Mouse (Mus musculus) CH12.LX (cell line): ENCODE measurements around the gene Vstm2l. TPM values are rescaled to one million over a fixed set of nuclear protein-coding genes. Genes with fewer than 3 reads are reported as not detected.

Experiments
- DNase-seq: peaks from one replicate; pipeline ENCODE4 v3.0.0-alpha.2; 2013; ENCODE audit errors: extremely low read depth
- H3K27ac ChIP-seq: 2 replicates; pipeline ENCODE4 v1.5.1; 2012; ENCODE audit warnings: low read depth, mild to moderate bottlenecking, control low read depth, moderate library complexity; ENCODE audit not compliant: insufficient read depth
- H3K27me3 ChIP-seq: replicated peaks from 2 replicates; pipeline ENCODE3; 2012; ENCODE audit warnings: inconsistent platforms
- H3K36me3 ChIP-seq, 2 experiments: replicated peaks in 1 of 2; 2 replicates each; pipeline versions ENCODE3 to v1.6.1; 2012; ENCODE audit warnings: inconsistent platforms in 1 of 2, low read length in 1 of 2, mild to moderate bottlenecking in 1 of 2, mixed read lengths in 1 of 2, moderate library complexity in 1 of 2; ENCODE audit not compliant: control insufficient read depth in 1 of 2, insufficient read depth in 1 of 2
- H3K4me1 ChIP-seq, 2 experiments: 2 replicates each; pipeline ENCODE4 v1.6.1; 2012; ENCODE audit warnings: inconsistent platforms in 1 of 2, moderate library complexity in 1 of 2; ENCODE audit not compliant: insufficient read depth in 2 of 2, control insufficient read depth in 1 of 2
- H3K4me2 ChIP-seq: 2 replicates; pipeline ENCODE4 v1.6.1; 2012; ENCODE audit warnings: low read depth, mild to moderate bottlenecking, control low read depth; ENCODE audit not compliant: poor library complexity, insufficient read depth, severe bottlenecking
- H3K4me3 ChIP-seq, 3 experiments: fragments of 150-350 bp in 1 of 3; sonication (generic) in 1 of 3; replicated peaks in 1 of 3; 2 replicates each; pipeline versions ENCODE3 to v1.5.1; 2011 to 2012; ENCODE audit warnings: low read depth in 2 of 3, low read length in 2 of 3, mild to moderate bottlenecking in 2 of 3, moderate library complexity in 2 of 3, control low read depth in 1 of 3, improper control_type of control experiment in 1 of 3, inconsistent platforms in 1 of 3, mixed read lengths in 1 of 3; ENCODE audit not compliant: poor library complexity in 1 of 3
- H3K79me2 ChIP-seq: replicated peaks from 2 replicates; pipeline ENCODE4 v1.6.1; 2012; ENCODE audit warnings: mild to moderate bottlenecking, moderate library complexity; ENCODE audit not compliant: control insufficient read depth, poor library complexity, insufficient read depth, severe bottlenecking; ENCODE audit errors: extremely low read depth
- H3K9ac ChIP-seq: 2 replicates; pipeline ENCODE4 v1.6.1; 2012; ENCODE audit warnings: low read depth, mild to moderate bottlenecking, control low read depth, moderate library complexity; ENCODE audit not compliant: insufficient read depth
- H3K9me3 ChIP-seq: replicated peaks from 2 replicates; pipeline ENCODE3; 2012; ENCODE audit warnings: low read length, inconsistent platforms, mixed read lengths
- CHD2 ChIP-seq: IDR thresholded peaks from 2 replicates; pipeline ENCODE4 v1.6.1; 2011; ENCODE audit warnings: low read length, improper control_type of control experiment
- CTCF ChIP-seq, 2 experiments: IDR thresholded peaks in 1 of 2; conservative IDR thresholded peaks in 1 of 2; 2 replicates each; pipeline ENCODE4 v1.5.1; 2011 to 2012; ENCODE audit warnings: low read depth in 2 of 2, low read length in 2 of 2, improper control_type of control experiment in 1 of 2, inconsistent platforms in 1 of 2, mild to moderate bottlenecking in 1 of 2, moderate library complexity in 1 of 2
- ELF1 ChIP-seq: IDR thresholded peaks from 2 replicates; pipeline ENCODE4 v1.6.1; 2014; ENCODE audit warnings: low read depth, mild to moderate bottlenecking, inconsistent platforms, low read length, improper control_type of control experiment
- HCFC1 ChIP-seq: IDR thresholded peaks from 2 replicates; pipeline ENCODE4 v1.6.1; 2012; ENCODE audit warnings: low read depth, mild to moderate bottlenecking, inconsistent platforms, low read length, improper control_type of control experiment
- IRF4 ChIP-seq: IDR thresholded peaks from 2 replicates; pipeline ENCODE4 v1.6.1; 2014; ENCODE audit warnings: low read depth, mild to moderate bottlenecking, inconsistent platforms, low read length, improper control_type of control experiment
- JUN ChIP-seq: IDR thresholded peaks from 2 replicates; pipeline ENCODE4 v1.6.1; 2011; ENCODE audit warnings: low read depth, mild to moderate bottlenecking, low read length, improper control_type of control experiment, moderate library complexity; ENCODE audit not compliant: insufficient read depth
- JUND ChIP-seq: conservative IDR thresholded peaks from 2 replicates; pipeline ENCODE4 v1.6.1; 2011; ENCODE audit warnings: low read depth, low read length, improper control_type of control experiment
- MAFK ChIP-seq: IDR thresholded peaks from 2 replicates; pipeline ENCODE4 v1.6.1; 2011; ENCODE audit warnings: low read length, improper control_type of control experiment; ENCODE audit not compliant: insufficient replicate concordance
- MAX ChIP-seq: IDR thresholded peaks from 2 replicates; pipeline ENCODE4 v1.6.1; 2011; ENCODE audit warnings: low read length, improper control_type of control experiment
- MXI1 ChIP-seq: IDR thresholded peaks from 2 replicates; pipeline ENCODE4 v1.6.1; 2011; ENCODE audit warnings: mild to moderate bottlenecking, low read depth, low read length, improper control_type of control experiment
- NELFE ChIP-seq: IDR thresholded peaks from 2 replicates; pipeline ENCODE4 v1.6.1; 2011; ENCODE audit warnings: low read depth, low read length, improper control_type of control experiment
- NRF1 ChIP-seq: IDR thresholded peaks from 2 replicates; pipeline ENCODE4 v1.6.1; 2014; ENCODE audit warnings: low read depth, mild to moderate bottlenecking, inconsistent platforms, low read length, improper control_type of control experiment, moderate library complexity
- POLR2A ChIP-seq: IDR thresholded peaks from 2 replicates; pipeline ENCODE4 v1.6.1; 2011; ENCODE audit warnings: low read depth, mild to moderate bottlenecking, improper control_type of control experiment, low read length
- RAD21 ChIP-seq: IDR thresholded peaks from 2 replicates; pipeline ENCODE4 v1.6.1; 2011; ENCODE audit warnings: low read depth, mild to moderate bottlenecking, low read length, improper control_type of control experiment, moderate library complexity
- SMC3 ChIP-seq: IDR thresholded peaks from 2 replicates; pipeline ENCODE4 v1.6.1; 2011; ENCODE audit warnings: low read depth, low read length, improper control_type of control experiment
- TBP ChIP-seq: conservative IDR thresholded peaks from 2 replicates; pipeline ENCODE4 v1.6.1; 2011; ENCODE audit warnings: low read depth, low read length, improper control_type of control experiment
- TCF12 ChIP-seq: IDR thresholded peaks from 2 replicates; pipeline ENCODE4 v1.6.1; 2014; ENCODE audit warnings: low read depth, mild to moderate bottlenecking, inconsistent platforms, low read length, improper control_type of control experiment
- USF2 ChIP-seq: conservative IDR thresholded peaks from 2 replicates; pipeline ENCODE4 v1.6.1; 2011; ENCODE audit warnings: low read depth, low read length, improper control_type of control experiment
- ZMIZ1 ChIP-seq: IDR thresholded peaks from 2 replicates; pipeline ENCODE4 v1.6.1; 2012; ENCODE audit warnings: low read depth, mild to moderate bottlenecking, inconsistent platforms, low read length, improper control_type of control experiment
- ZNF384 ChIP-seq: IDR thresholded peaks from 2 replicates; pipeline ENCODE4 v1.6.1; 2012; ENCODE audit warnings: low read depth, low read length, improper control_type of control experiment, inconsistent platforms
- dilution Hi-C: fragments of 300-500 bp; cut with MboI; formaldehyde crosslinking; loops from 2 replicates; pipeline ENCODE4 v1.14.3; 2020; ENCODE audit warnings: low sequenced_read_pairs; ENCODE audit not compliant: extremely low pct_unique_long_range_greater_than_20kb, extremely low pct_ligation_motif_present
- in situ Hi-C: fragments of 300-500 bp; cut with MboI; formaldehyde crosslinking; loops from 3 replicates; pipeline ENCODE4 v1.14.3; 2019; ENCODE audit warnings: low sequenced_read_pairs, low pct_ligation_motif_present, low pct_unique_long_range_greater_than_20kb, mixed read lengths
- polyA plus RNA-seq: library from polyadenylated mRNA; unstranded; fragments of >175 nt; gene quantifications from 2 replicates; pipeline ENCODE4 v1.2.1, GENCODE M21; 2012; ENCODE audit warnings: low read depth; ENCODE audit not compliant: insufficient read length
- total RNA-seq, 2 experiments: library from RNA; depleted of rRNA; stranded (reverse); fragments of 300-350 nt in 1 of 2; fragments of >200 nt in 1 of 2; gene quantifications; 2 replicates each; pipeline ENCODE4 v1.2.3; 2012 to 2014

Gene Vstm2l
- total and polyA plus RNA-seq, 3 experiments: not detected

DNA sequence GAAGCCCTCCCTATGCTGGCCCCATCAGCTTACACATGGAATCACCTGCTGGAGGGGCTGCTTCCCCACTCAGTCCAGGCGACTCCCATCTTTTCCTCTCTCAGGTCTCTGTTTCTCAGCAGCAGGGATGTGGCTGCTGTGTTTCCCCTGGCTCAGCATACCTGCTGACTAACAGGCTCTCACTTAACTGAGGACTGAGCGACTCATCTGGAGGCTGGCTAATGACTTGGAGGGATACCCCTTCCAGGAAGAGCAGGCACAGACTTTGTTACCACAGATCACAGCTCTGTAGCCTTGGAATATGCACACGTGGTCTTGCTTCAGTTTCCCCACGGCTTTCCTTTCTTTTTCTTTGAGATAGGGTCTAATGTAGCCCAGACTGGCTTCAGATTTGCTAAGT lies 68.8 kb downstream of the Vstm2l start:
- Histone ChIP-seq H3K27me3 (no peaks in the 10 kb centered on the region), H3K4me1 (peaks cover 0 to 14% of the 10 kb centered on the region in 2 experiments; a peak in 1 of 4 replicates), H3K79me2 (no peaks in the 10 kb centered on the region), H3K9me3 (no peaks in the 10 kb centered on the region), H3K27ac (no peak overlapping the region), H3K9ac (no peak overlapping the region)
- in situ Hi-C loops: loop anchor here (10.0 kb wide), 1 partner anchor 348 kb away; no protein-coding TSS in a partner anchor
- DNase-seq: no peak
- dilution Hi-C loops: no loop called here
- TF ChIP-seq HCFC1 (no peak), CHD2 (no peak), POLR2A (no peak)
- TF ChIP-seq, all 38 proteins: peak for 0
- Histone ChIP-seq H3K36me3 (peaks cover 27 to 84% of the 10 kb centered on the region in 2 experiments), H3K4me2 (no peak overlapping the region), H3K4me3 (no peak overlapping the region)

DNA sequence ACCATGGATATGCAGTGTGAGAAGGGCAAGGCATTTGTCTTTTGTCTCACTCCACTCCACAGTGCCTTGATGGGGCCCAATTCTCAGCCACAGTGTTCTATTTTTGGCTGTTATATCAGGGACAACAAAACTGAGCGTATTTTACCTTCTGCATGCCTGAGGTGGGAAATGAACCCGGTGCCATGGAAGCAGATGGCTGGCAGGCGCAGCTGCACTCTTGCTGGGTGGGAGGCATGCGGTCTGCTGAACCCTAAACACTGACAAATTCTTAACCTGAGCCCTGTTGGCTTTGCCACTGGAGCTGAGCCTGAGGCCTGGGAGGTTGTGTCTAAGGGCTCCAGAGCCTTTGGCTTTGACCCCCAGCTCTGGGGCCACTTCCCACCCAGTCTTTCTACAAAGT lies 71.2 kb downstream of the Vstm2l start:
- H3K27ac ChIP-seq: no peak overlapping the region
- H3K9ac ChIP-seq: no peak overlapping the region
- in situ Hi-C loops: loop anchor here (10.0 kb wide), 1 partner anchor 351 kb away; no protein-coding TSS in a partner anchor
- peaks cover 46 to 95% of the 10 kb centered on the region in 2 experiments for H3K36me3 ChIP-seq
- H3K4me2 ChIP-seq: no peak overlapping the region
- H3K27me3 ChIP-seq: no peaks in the 10 kb centered on the region
- no peak overlapping the region for H3K4me3 ChIP-seq
- H3K9me3 ChIP-seq: no peaks in the 10 kb centered on the region
- dilution Hi-C loops: no loop called here
- no peak for DNase-seq
- peaks cover 0 to 14% of the 10 kb centered on the region in 2 experiments; a peak in 1 of 4 replicates for H3K4me1 ChIP-seq
- no peaks in the 10 kb centered on the region for H3K79me2 ChIP-seq
- TF ChIP-seq TBP (no peak), NELFE (no peak), MAX (no peak), ZNF384 (no peak), HCFC1 (no peak)

DNA sequence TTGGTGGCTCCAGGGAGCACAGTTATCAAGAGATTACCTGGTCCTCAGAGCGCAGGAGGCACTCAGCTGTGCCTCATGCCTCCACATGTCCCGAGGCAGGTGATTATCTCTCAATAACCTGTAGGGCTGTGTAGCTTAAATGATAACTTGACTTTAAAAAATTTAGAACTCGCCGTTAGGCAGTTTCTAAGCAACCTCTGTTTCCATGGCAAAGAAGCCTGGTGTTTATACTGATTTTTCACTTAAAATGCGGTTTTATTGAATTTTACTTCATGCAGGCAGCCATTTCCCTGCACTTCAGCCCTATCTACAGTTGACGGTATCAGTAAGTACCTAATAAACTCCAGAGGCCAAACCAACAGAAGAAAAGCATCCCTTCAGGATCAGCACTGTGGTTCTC lies 71.8 kb downstream of the Vstm2l start:
- H3K36me3 ChIP-seq: peaks cover 51 to 95% of the 10 kb centered on the region in 2 experiments
- dilution Hi-C loops: no loop called here
- H3K79me2 ChIP-seq: no peaks in the 10 kb centered on the region
- H3K9me3 ChIP-seq: no peaks in the 10 kb centered on the region
- H3K9ac ChIP-seq: no peak overlapping the region
- H3K4me3 ChIP-seq: no peak overlapping the region
- H3K4me2 ChIP-seq: no peak overlapping the region
- in situ Hi-C loops: loop anchor here (10.0 kb wide), 1 partner anchor 351 kb away; no protein-coding TSS in a partner anchor
- H3K27me3 ChIP-seq: no peaks in the 10 kb centered on the region
- no peak overlapping the region for H3K27ac ChIP-seq
- DNase-seq: no peak
- TF ChIP-seq NELFE (no peak), NRF1 (no peak), RAD21 (no peak), ZMIZ1 (no peak), USF2 (no peak), IRF4 (no peak), ELF1 (no peak), SMC3 (no peak), JUND (no peak), MAFK (no peak), MXI1 (no peak), TCF12 (no peak), JUN (no peak), HCFC1 (no peak), CTCF (conservative IDR thresholded peaks at IDR 0.05 in 1 of 2, IDR thresholded peaks at IDR 0.05 in 1 of 2; ENCODE audit: low read depth in 2 of 2, low read length in 2 of 2) (no peak), TBP (no peak)
- H3K4me1 ChIP-seq: peaks cover 0 to 14% of the 10 kb centered on the region in 2 experiments; a peak in 1 of 4 replicates
